Mouse (Mus musculus): ENCODE data around the gene Olfr683. TPM values are rescaled to one million over a fixed set of nuclear protein-coding genes. Genes with fewer than 3 reads are reported as not detected.
"Not testable (repeated sequence)": the region's sequence is repeated elsewhere in the genome, so short reads cannot be mapped to it uniquely, and the experiment has no call there.

Olfr683 gene
- not detected in 2 replicates for polyA plus RNA-seq (2015; fragmentation: Nextera tagmentation; extraction: Ambion mirVana)

DNA sequence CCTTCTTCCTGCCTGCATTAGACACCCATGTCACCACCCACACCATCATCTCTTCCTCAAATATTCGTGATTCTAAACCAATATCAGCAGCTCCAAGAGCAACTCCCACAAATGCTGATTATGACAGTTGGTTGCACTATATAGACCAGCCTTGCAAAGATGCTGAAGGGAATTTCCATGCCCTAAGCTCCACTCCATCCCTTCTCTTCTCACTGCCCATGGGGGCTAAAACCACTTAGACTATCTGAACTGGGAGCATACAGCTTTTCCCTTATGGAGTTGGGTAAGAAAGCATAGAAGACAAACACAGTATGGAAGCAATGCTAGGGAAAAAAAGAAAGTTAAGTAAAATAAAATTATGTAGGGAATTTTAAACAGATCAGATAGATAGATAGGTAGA is at the start of gene Olfr683:
Olfr683 (minus strand) TSS at position 101 of the 400 bp plus-strand sequence.
- Histone ChIP-seq H3K4me1 (replicated peaks) (no peaks in the 10 kb centered on the region), H3K27me3 (no peaks in the 10 kb centered on the region), H3K36me3 (no peaks in the 10 kb centered on the region), H3K9ac (no peak within 1 kb of the TSS), H3K4me3 (no peak within 1 kb of the TSS), H3K9me3 (no peaks in the 10 kb centered on the region), H3K4me2 (no peak within 1 kb of the TSS), H3K27ac (replicated peaks) (no peak within 1 kb of the TSS)
- 77% methylated on average over 1 of the region's 1 CpGs for WGBS
- ATAC-seq (ENCODE audit: low read depth), result no peak

DNA sequence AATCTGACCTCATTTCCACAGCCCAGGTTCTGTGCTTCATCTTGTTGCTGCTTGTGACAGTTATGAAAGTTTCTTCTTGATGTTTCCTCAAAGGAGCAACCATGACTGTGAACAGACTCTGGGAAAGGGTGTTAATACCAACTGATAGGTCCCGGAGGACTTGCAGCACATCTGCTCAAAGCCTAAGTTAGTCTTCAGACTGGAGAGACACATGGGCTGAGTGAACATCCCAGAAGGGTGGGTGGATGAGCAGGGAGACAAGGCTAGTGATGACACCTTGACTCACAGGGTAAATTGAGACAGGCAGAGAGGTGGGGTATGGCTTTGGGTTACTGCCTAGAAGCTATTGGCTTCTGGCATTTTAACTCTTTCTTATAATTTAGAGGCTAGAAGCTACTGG is 39.1 kb upstream of the Olfr683 start, which contains the start of gene Olfr685:
Olfr685 (minus strand) TSS at position 101 of the 400 bp plus-strand sequence.
- H3K4me3 ChIP-seq, result no peak within 1 kb of the TSS
- no peaks in the 10 kb centered on the region for H3K27me3 ChIP-seq
- H3K9ac ChIP-seq, result no peak within 1 kb of the TSS
- H3K36me3 ChIP-seq, result no peaks in the 10 kb centered on the region
- 93% methylated on average over 1 of the region's 1 CpGs for WGBS
- no peaks in the 10 kb centered on the region for H3K4me1 ChIP-seq (replicated peaks)
- ATAC-seq (ENCODE audit: low read depth), result no peak
- no peak within 1 kb of the TSS for H3K27ac ChIP-seq (replicated peaks)
- no peak within 1 kb of the TSS for H3K4me2 ChIP-seq
- H3K9me3 ChIP-seq, result no peaks in the 10 kb centered on the region

DNA sequence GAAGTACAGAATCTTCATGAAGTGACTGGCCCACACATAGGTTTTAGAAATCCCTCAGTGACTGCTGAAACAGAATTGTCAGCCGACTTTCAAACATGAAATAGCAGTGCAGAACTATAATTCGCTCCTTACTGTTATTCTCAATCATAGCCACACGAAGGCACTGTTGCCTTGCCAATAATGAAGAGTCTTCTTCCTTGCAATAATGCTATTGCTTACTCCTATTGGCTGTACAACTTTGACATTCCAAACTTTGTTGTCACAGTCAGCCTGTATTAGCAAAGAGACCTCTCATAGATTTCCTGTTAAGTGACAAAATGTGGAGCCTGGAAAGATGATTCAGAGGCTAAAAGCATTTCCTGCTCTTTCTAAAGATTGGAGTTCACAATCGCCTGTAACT is 24.0 kb upstream of the Olfr683 start:
- Histone ChIP-seq H3K9me3 (no peaks in the 10 kb centered on the region), H3K36me3 (no peaks in the 10 kb centered on the region), H3K4me1 (replicated peaks) (no peaks in the 10 kb centered on the region), H3K27me3 (no peaks in the 10 kb centered on the region), H3K4me3 (no peak overlapping the region), H3K4me2 (no peak overlapping the region), H3K9ac (no peak overlapping the region), H3K27ac (replicated peaks) (no peak overlapping the region)
- 56% methylated on average over 4 of the region's 4 CpGs for WGBS
- ATAC-seq (ENCODE audit: low read depth), result no peak

DNA sequence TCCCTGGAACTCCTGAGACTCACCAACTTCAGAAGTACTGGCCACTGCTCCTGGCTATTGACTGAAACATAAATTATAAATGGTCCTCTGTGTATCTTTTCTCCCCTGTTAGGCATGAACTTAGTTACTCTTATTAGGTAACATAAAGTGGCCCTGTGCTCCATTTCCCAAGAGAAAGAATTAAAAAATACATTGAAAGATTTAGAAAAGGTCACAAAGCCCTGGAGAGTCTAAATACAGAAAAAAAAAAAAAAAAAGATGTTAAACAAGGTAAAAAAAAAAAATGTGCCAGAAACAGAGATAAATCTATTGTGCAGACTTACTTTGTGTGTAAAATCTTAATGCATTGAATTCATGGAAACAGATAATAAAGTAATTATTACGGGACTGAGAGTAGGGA is 16.7 kb upstream of the Olfr683 start, which contains the start of gene Olfr684:
Olfr684 (minus strand) TSS at position 101 of the 400 bp plus-strand sequence.
- no peak within 1 kb of the TSS for H3K9ac ChIP-seq
- WGBS, result 82% methylated on average over 1 of the region's 1 CpGs

DNA sequence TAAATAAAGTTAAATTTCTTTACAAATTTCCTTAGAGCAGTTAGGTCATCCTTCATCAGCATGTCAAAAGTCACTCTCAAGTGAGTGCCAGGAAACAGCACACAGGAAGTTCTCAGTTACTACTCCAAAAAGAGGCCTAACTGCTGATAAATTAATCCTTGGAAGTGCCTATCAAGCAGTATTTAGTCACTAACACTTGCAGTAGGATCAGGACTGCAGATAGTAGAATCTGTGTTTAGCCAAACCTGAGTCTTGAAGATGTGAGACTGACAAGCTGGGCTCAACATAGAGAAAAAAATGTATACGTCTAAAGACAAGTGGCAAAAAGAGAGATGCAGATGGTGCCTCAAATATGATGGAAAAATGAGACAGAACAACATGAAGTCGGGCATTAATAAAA is 5.5 kb downstream of the Olfr683 start:
- Histone ChIP-seq H3K27me3 (no peaks in the 10 kb centered on the region), H3K36me3 (no peaks in the 10 kb centered on the region), H3K4me2 (no peak overlapping the region), H3K27ac (replicated peaks) (no peak overlapping the region), H3K4me1 (replicated peaks) (no peaks in the 10 kb centered on the region), H3K9me3 (no peaks in the 10 kb centered on the region), H3K4me3 (no peak overlapping the region), H3K9ac (no peak overlapping the region)
- WGBS, result 88% methylated on average over 2 of the region's 2 CpGs
- ATAC-seq (ENCODE audit: low read depth), result no peak

More for the DNA sequence above, 16.7 kb upstream of the Olfr683 start, which contains the start of gene Olfr684:
- ATAC-seq (ENCODE audit: low read depth), result no peak
- no peaks in the 10 kb centered on the region for H3K4me1 ChIP-seq (replicated peaks)
- no peak within 1 kb of the TSS for H3K4me3 ChIP-seq
- H3K9me3 ChIP-seq, result no peaks in the 10 kb centered on the region
- no peak within 1 kb of the TSS for H3K4me2 ChIP-seq
- no peak within 1 kb of the TSS for H3K27ac ChIP-seq (replicated peaks)
- no peaks in the 10 kb centered on the region for H3K27me3 ChIP-seq
- H3K36me3 ChIP-seq, result no peaks in the 10 kb centered on the region

DNA sequence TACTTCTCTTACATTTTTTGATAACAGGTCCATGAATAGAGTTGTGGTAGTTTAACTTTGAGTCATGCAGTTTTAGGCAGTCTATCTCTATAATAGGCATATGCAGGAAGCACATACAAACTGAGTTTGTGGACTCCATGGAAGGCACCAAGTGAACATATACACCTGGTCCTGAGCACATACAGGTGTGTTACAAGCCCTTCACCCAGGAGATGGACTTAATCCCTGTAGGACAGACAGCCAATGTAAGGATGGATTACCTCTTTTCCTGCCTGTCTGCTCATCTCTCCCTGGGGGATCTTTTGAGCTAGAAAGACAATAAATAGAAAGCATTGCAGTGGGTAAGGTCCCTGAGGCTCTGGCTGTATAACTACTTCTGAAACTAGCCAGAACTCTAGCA is 30.3 kb downstream of the Olfr683 start, which contains the start of gene Olfr681:
Olfr681 (plus strand) TSS at position 301 of the 400 bp plus-strand sequence.
- no peak for ATAC-seq (ENCODE audit: low read depth)
- Histone ChIP-seq H3K27me3 (no peaks in the 10 kb centered on the region), H3K9me3 (no peaks in the 10 kb centered on the region), H3K4me3 (no peak within 1 kb of the TSS), H3K4me1 (replicated peaks) (no peaks in the 10 kb centered on the region), H3K9ac (no peak within 1 kb of the TSS), H3K27ac (replicated peaks) (no peak within 1 kb of the TSS), H3K4me2 (no peak within 1 kb of the TSS), H3K36me3 (no peaks in the 10 kb centered on the region)

DNA sequence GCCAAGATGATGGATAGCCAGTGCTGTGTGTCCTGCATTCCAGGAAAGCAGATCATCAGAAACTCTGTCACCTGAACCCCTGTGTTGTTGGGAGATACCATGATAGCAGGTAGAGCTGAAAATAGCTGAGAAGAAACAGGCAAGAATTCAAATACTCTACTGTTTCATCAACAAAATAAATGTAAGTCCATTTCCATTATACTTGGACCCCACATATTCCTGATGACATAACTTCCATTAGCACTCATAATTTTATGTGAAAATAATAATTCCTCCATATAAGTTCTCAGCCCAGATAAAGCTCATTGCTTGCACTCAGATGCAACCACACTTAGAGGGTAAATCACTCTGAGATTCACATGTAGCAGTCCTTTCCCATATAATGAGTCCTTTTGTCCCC is 54.1 kb downstream of the Olfr683 start, which contains the start of gene Olfr680-ps1:
Olfr680-ps1 (minus strand) TSS at position 101 of the 400 bp plus-strand sequence.
- not testable (repeated sequence) for H3K4me3 ChIP-seq; H3K4me1 ChIP-seq (replicated peaks); H3K9ac ChIP-seq; H3K9me3 ChIP-seq; H3K27ac ChIP-seq (replicated peaks); H3K36me3 ChIP-seq; ATAC-seq (ENCODE audit: low read depth); H3K27me3 ChIP-seq; H3K4me2 ChIP-seq

Other genes starting within 250 kb of the Olfr683 start
- not detected in 2 replicates for gene Olfr667, start 225.5 kb downstream of the Olfr683 start, polyA plus RNA-seq (2015; fragmentation: Nextera tagmentation; extraction: Ambion mirVana)
- gene Olfr668, start 219.0 kb downstream of the Olfr683 start, polyA plus RNA-seq (2015; fragmentation: Nextera tagmentation; extraction: Ambion mirVana), result not detected in 2 replicates
- not detected in 2 replicates for gene Olfr669, start 212.8 kb downstream of the Olfr683 start, polyA plus RNA-seq (2015; fragmentation: Nextera tagmentation; extraction: Ambion mirVana)
- gene Olfr670, start 184.4 kb downstream of the Olfr683 start, polyA plus RNA-seq (2015; fragmentation: Nextera tagmentation; extraction: Ambion mirVana), result not detected in 2 replicates
- gene Olfr671, start 167.9 kb downstream of the Olfr683 start, polyA plus RNA-seq (2015; fragmentation: Nextera tagmentation; extraction: Ambion mirVana), result not detected in 2 replicates
- gene Olfr672, start 145.0 kb downstream of the Olfr683 start, polyA plus RNA-seq (2015; fragmentation: Nextera tagmentation; extraction: Ambion mirVana), result not detected in 2 replicates
- gene Olfr675, start 118.6 kb downstream of the Olfr683 start, polyA plus RNA-seq (2015; fragmentation: Nextera tagmentation; extraction: Ambion mirVana), result not detected in 2 replicates
- not detected in 2 replicates for gene Olfr676, start 114.3 kb downstream of the Olfr683 start, polyA plus RNA-seq (2015; fragmentation: Nextera tagmentation; extraction: Ambion mirVana)
- not detected in 2 replicates for gene Olfr677, start 95.6 kb downstream of the Olfr683 start, polyA plus RNA-seq (2015; fragmentation: Nextera tagmentation; extraction: Ambion mirVana)
- gene Olfr678, start 82.5 kb downstream of the Olfr683 start, polyA plus RNA-seq (2015; fragmentation: Nextera tagmentation; extraction: Ambion mirVana), result not detected in 2 replicates
- gene Olfr679, start 65.8 kb downstream of the Olfr683 start, polyA plus RNA-seq (2015; fragmentation: Nextera tagmentation; extraction: Ambion mirVana), result not detected in 2 replicates
- not detected in 2 replicates for gene Olfr680-ps1, start 54.2 kb downstream of the Olfr683 start, polyA plus RNA-seq (2015; fragmentation: Nextera tagmentation; extraction: Ambion mirVana)
- gene Olfr681, start 30.2 kb downstream of the Olfr683 start, polyA plus RNA-seq (2015; fragmentation: Nextera tagmentation; extraction: Ambion mirVana), result not detected in 2 replicates
- gene Olfr684, start 16.6 kb upstream of the Olfr683 start, polyA plus RNA-seq (2015; fragmentation: Nextera tagmentation; extraction: Ambion mirVana), result not detected in 2 replicates
- not detected in 2 replicates for gene Olfr685, start 39.0 kb upstream of the Olfr683 start, polyA plus RNA-seq (2015; fragmentation: Nextera tagmentation; extraction: Ambion mirVana)
- gene Olfr686, start 60.5 kb upstream of the Olfr683 start, polyA plus RNA-seq (2015; fragmentation: Nextera tagmentation; extraction: Ambion mirVana), result not detected in 2 replicates
- gene Olfr688, start 141.1 kb upstream of the Olfr683 start, polyA plus RNA-seq (2015; fragmentation: Nextera tagmentation; extraction: Ambion mirVana), result not detected in 2 replicates
- 0.06 TPM in 1 of 2 replicates, not detected in the other for gene Olfr689, start 164.2 kb upstream of the Olfr683 start, polyA plus RNA-seq (2015; fragmentation: Nextera tagmentation; extraction: Ambion mirVana)
- gene Olfr690, start 187.1 kb upstream of the Olfr683 start, polyA plus RNA-seq (2015; fragmentation: Nextera tagmentation; extraction: Ambion mirVana), result not detected in 2 replicates
- gene Olfr691, start 195.3 kb upstream of the Olfr683 start, polyA plus RNA-seq (2015; fragmentation: Nextera tagmentation; extraction: Ambion mirVana), result 0.29 TPM in 1 of 2 replicates, not detected in the other
- not detected in 2 replicates for gene Olfr692, start 221.2 kb upstream of the Olfr683 start, polyA plus RNA-seq (2015; fragmentation: Nextera tagmentation; extraction: Ambion mirVana)
- not detected in 2 replicates for gene Gm5901, start 228.0 kb upstream of the Olfr683 start, polyA plus RNA-seq (2015; fragmentation: Nextera tagmentation; extraction: Ambion mirVana)

Measured in neural tube, embryonic 13.5 days (tissue).